Mouse (Mus musculus): ENCODE results near the gene Klhl26. TPM values are rescaled to one million over a fixed set of nuclear protein-coding genes. Genes with fewer than 3 reads are reported as not detected.
A peak's percentile ranks its signal among the peaks of the same experiment; 100 is the strongest.

Klhl26 gene
- polyA plus RNA-seq, 1 experiment from 2014 or later: 19.1 TPM

DNA sequence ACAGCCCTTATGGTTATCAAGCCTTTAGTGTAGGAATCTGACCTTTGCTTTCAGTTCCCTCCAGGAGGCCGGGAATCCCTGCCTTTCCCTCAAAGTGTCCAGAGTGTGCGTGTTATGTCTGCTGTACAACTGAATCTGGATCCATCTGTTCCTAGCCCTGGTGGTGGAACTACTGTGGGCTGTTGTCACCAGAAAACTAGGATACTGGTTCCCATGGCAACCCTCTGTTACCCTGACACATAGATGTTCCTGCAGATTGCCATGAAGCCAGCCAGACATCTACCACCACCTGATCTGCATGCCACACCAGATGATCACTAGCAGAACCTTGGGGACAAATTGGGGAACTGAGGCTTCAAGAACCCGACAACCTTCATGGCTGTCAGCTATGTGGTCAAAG lies 5.1 kb upstream of the Klhl26 start:
- 0 out of 2 replicates have a peak, but pooled peaks cover 3% of the 10 kb centered on the region for H3K4me1 ChIP-seq (replicated peaks; ENCODE audit: insufficient read depth, low read length)
- DNase-seq (ENCODE audit: low spot score) (no peak), ATAC-seq (replicated peaks; ENCODE audit: low FRiP score, low read depth) (no peak)
- 75% methylated on average over 3 of the region's 3 CpGs for WGBS
- no peak overlapping the region for H3K4me2 ChIP-seq (ENCODE audit: low read length)
- no peaks in the 10 kb centered on the region for H3K36me3 ChIP-seq (ENCODE audit: insufficient read depth, low read length)
- H3K9me3 ChIP-seq (replicated peaks; ENCODE audit: low read length): no peaks in the 10 kb centered on the region
- H3K4me3 ChIP-seq (replicated peaks; ENCODE audit: low read depth, low read length): no peak overlapping the region
- no peak overlapping the region for H3K9ac ChIP-seq (ENCODE audit: low read depth, low read length)
- H3K27me3 ChIP-seq (ENCODE audit: insufficient read depth, low read length): peaks cover 14% of the 10 kb centered on the region
- TF ChIP-seq CTCF (IDR thresholded peaks at IDR 0.05; ENCODE audit: low read depth): no peak
- no peak overlapping the region for H3K27ac ChIP-seq

DNA sequence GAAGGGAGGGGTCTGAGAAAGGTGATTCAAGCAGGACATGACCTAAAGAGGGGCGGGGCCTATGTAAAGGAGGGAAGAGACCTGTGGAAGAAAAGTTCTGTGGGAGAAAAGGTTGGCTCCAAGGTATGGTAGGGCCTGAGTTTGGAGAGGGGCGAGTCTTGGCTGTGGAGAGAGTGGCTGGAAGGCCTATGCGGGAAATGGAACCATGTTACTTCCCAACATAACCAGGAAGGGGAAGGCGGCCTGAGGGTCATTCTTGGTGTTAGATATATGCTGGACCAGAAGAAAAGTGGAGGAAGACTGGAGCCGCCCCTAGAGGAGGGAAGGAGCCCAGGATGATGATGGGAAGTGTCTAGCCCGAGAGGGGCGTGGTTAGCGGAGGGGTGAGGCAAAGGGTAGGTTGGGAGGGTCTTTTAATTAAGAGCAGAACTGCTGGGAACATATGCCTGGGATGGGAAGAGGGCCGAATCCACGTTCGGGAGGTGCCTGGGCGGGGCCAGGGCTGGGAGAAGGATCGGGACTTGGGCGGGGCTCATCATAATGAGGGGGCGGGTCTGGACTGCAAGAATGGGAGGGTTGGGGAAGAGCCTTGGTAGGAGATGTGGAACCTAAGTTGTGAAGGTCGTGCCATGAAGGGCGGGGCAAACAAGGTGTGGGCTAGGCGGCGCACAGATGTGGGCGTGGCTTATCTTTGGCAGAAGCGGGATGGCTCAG lies 658 bp upstream of the Klhl26 start:
- H3K9me3 ChIP-seq (replicated peaks; ENCODE audit: low read length): no peaks in the 10 kb centered on the region
- H3K4me1 ChIP-seq (replicated peaks; ENCODE audit: insufficient read depth, low read length): 0 out of 2 replicates have a peak, but pooled peaks cover 7% of the 10 kb centered on the region
- ATAC-seq (replicated peaks; ENCODE audit: low FRiP score, low read depth): peak; percentile 57
- H3K9ac ChIP-seq (ENCODE audit: low read depth, low read length): peak overlapping the region; percentile 89; the same call in 1 of the 2 replicates
- H3K27me3 ChIP-seq (ENCODE audit: insufficient read depth, low read length): no peaks in the 10 kb centered on the region
- DNase-seq (ENCODE audit: low spot score): peak; percentile 61
- peak overlapping the region; percentile 76 for H3K4me3 ChIP-seq (replicated peaks; ENCODE audit: low read depth, low read length)
- H3K36me3 ChIP-seq (ENCODE audit: insufficient read depth, low read length): no peaks in the 10 kb centered on the region
- WGBS: 4% methylated on average over 21 of the region's 21 CpGs
- H3K27ac ChIP-seq: peak overlapping the region; percentile 54
- no peak for TF ChIP-seq CTCF (IDR thresholded peaks at IDR 0.05; ENCODE audit: low read depth)
- peak overlapping the region; percentile 83 for H3K4me2 ChIP-seq (ENCODE audit: low read length)

DNA sequence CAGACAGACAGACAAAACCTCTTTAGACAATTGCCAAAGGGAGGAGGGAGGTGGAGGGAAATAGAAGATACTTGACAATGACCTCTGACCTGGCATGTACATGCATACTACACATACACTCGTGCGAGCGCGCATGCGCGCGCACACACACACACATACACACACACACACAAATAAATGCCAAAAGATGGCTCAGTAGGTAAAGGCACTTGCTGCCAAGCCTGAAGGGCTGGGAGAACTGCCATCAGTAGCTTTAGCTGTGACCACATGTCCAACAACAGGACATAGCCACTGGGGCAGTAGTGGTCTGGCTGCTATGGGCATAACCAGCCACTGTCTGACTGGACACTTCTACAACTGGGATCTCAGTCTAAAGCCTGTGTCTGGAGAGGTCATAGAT lies 4.9 kb downstream of the Klhl26 start:
- H3K4me3 ChIP-seq (replicated peaks; ENCODE audit: low read depth, low read length): no peak overlapping the region
- H3K4me1 ChIP-seq (replicated peaks; ENCODE audit: insufficient read depth, low read length): peaks cover 9% of the 10 kb centered on the region; the same call in 1 of the 2 replicates
- no peak for TF ChIP-seq CTCF (IDR thresholded peaks at IDR 0.05; ENCODE audit: low read depth)
- DNase-seq (ENCODE audit: low spot score): no peak
- H3K36me3 ChIP-seq (ENCODE audit: insufficient read depth, low read length): no peaks in the 10 kb centered on the region
- H3K27ac ChIP-seq: no peak overlapping the region
- no peak for ATAC-seq (replicated peaks; ENCODE audit: low FRiP score, low read depth)
- H3K27me3 ChIP-seq (ENCODE audit: insufficient read depth, low read length): no peaks in the 10 kb centered on the region
- no peak overlapping the region for H3K4me2 ChIP-seq (ENCODE audit: low read length)
- WGBS: 100% methylated on average over 7 of the region's 7 CpGs
- H3K9me3 ChIP-seq (replicated peaks; ENCODE audit: low read length): no peaks in the 10 kb centered on the region
- H3K9ac ChIP-seq (ENCODE audit: low read depth, low read length): no peak overlapping the region

GRCm38 (mm10) chr8:70469938-70470337 lies 6.8 kb downstream of the Klhl26 start:
- H3K4me2 ChIP-seq (ENCODE audit: low read length): no peak overlapping the region
- no peaks in the 10 kb centered on the region for H3K27me3 ChIP-seq (ENCODE audit: insufficient read depth, low read length)
- H3K9ac ChIP-seq (ENCODE audit: low read depth, low read length): no peak overlapping the region
- ATAC-seq (replicated peaks; ENCODE audit: low FRiP score, low read depth) (no peak), DNase-seq (ENCODE audit: low spot score) (no peak)
- H3K27ac ChIP-seq: no peak overlapping the region
- H3K4me3 ChIP-seq (replicated peaks; ENCODE audit: low read depth, low read length): no peak overlapping the region
- H3K36me3 ChIP-seq (ENCODE audit: insufficient read depth, low read length): 0 out of 2 replicates have a peak, but pooled peaks cover 2% of the 10 kb centered on the region
- no peak for TF ChIP-seq CTCF (IDR thresholded peaks at IDR 0.05; ENCODE audit: low read depth)
- H3K4me1 ChIP-seq (replicated peaks; ENCODE audit: insufficient read depth, low read length): peaks cover 8% of the 10 kb centered on the region; the same call in 1 of the 2 replicates
- 73% methylated on average over 2 of the region's 2 CpGs for WGBS
- no peaks in the 10 kb centered on the region for H3K9me3 ChIP-seq (replicated peaks; ENCODE audit: low read length)

- H3K4me1 ChIP-seq (replicated peaks; ENCODE audit: insufficient read depth, low read length): peaks cover 8% of the 10 kb centered on the region; the same call in 1 of the 2 replicates
- TF ChIP-seq CTCF (IDR thresholded peaks at IDR 0.05; ENCODE audit: low read depth): no peak
- H3K9ac ChIP-seq (ENCODE audit: low read depth, low read length): no peak overlapping the region
- ATAC-seq (replicated peaks; ENCODE audit: low FRiP score, low read depth) (no peak), DNase-seq (ENCODE audit: low spot score) (no peak)
- no peak overlapping the region for H3K4me3 ChIP-seq (replicated peaks; ENCODE audit: low read depth, low read length)
- 54% methylated on average over 10 of the region's 10 CpGs for WGBS
- no peaks in the 10 kb centered on the region for H3K27me3 ChIP-seq (ENCODE audit: insufficient read depth, low read length)
- no peak overlapping the region for H3K27ac ChIP-seq
- H3K36me3 ChIP-seq (ENCODE audit: insufficient read depth, low read length): 0 out of 2 replicates have a peak, but pooled peaks cover 2% of the 10 kb centered on the region
- no peaks in the 10 kb centered on the region for H3K9me3 ChIP-seq (replicated peaks; ENCODE audit: low read length)
- H3K4me2 ChIP-seq (ENCODE audit: low read length): no peak overlapping the region
Measured at GRCm38 (mm10) chr8:70469295-70469916, 7.4 kb downstream of the Klhl26 start.

DNA sequence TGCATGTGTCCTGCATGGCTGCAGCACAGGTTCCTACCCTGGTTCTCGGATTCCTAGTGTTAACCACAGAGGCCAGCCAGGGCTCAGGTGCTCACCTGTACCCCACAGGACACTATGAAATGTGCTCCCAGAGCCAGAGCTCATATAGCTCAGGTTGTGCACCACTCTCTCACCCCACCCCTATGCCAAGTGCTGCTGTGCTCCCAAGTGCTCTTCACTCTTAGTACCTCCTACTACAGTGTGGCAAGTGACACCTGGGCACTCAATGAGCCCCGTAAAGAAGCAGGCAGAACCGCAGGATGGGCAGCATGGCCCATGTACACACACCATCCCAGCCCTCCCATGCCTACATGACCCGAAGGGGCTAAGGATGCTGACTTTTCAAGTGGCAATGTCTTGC lies 8.0 kb downstream of the Klhl26 start:
- Histone ChIP-seq H3K36me3 (ENCODE audit: insufficient read depth, low read length) (0 out of 2 replicates have a peak, but pooled peaks cover 2% of the 10 kb centered on the region), H3K9me3 (replicated peaks; ENCODE audit: low read length) (no peaks in the 10 kb centered on the region), H3K4me2 (ENCODE audit: low read length) (no peak overlapping the region), H3K9ac (ENCODE audit: low read depth, low read length) (no peak overlapping the region), H3K4me1 (replicated peaks; ENCODE audit: insufficient read depth, low read length) (peaks cover 8% of the 10 kb centered on the region; the same call in 1 of the 2 replicates), H3K27ac (no peak overlapping the region), H3K4me3 (replicated peaks; ENCODE audit: low read depth, low read length) (no peak overlapping the region), H3K27me3 (ENCODE audit: insufficient read depth, low read length) (no peaks in the 10 kb centered on the region)
- WGBS: 84% methylated on average over 4 of the region's 4 CpGs
- ATAC-seq (replicated peaks; ENCODE audit: low FRiP score, low read depth) (no peak), DNase-seq (ENCODE audit: low spot score) (no peak)
- TF ChIP-seq CTCF (IDR thresholded peaks at IDR 0.05; ENCODE audit: low read depth): no peak
